Mouse (Mus musculus): Measurements from ENCODE around the gene Lrrc8c.

The Lrrc8c gene

GRCm38 (mm10) chr5:105519096-105519975 is at the start of gene Lrrc8c:
Gene Lrrc8c (plus strand): TSS chr5:105519388.
- peak; percentile 88 to 91 for DNase-seq (ENCODE audit: low spot score in 2 of 2)

- no peak for DNase-seq (ENCODE audit: low spot score in 2 of 2)
Observed at GRCm38 (mm10) chr5:105472983-105473705, 46.0 kb upstream of the Lrrc8c start.

- no peak for DNase-seq (ENCODE audit: low spot score in 2 of 2)
Observed at GRCm38 (mm10) chr5:105477527-105477926, 41.7 kb upstream of the Lrrc8c start.

GRCm38 (mm10) chr5:105479673-105480072 is 39.5 kb upstream of the Lrrc8c start:
- no peak for DNase-seq (ENCODE audit: low spot score in 2 of 2)

GRCm38 (mm10) chr5:105480561-105480960 is 38.6 kb upstream of the Lrrc8c start:
- no peak for DNase-seq (ENCODE audit: low spot score in 2 of 2)

- DNase-seq (ENCODE audit: low spot score in 2 of 2) = no peak
Observed at GRCm38 (mm10) chr5:105483632-105484031, 35.6 kb upstream of the Lrrc8c start.

- no peak for DNase-seq (ENCODE audit: low spot score in 2 of 2)
Observed at GRCm38 (mm10) chr5:105484247-105484646, 34.9 kb upstream of the Lrrc8c start.

GRCm38 (mm10) chr5:105484891-105485290 is 34.3 kb upstream of the Lrrc8c start:
- DNase-seq (ENCODE audit: low spot score in 2 of 2) = no peak

- no peak for DNase-seq (ENCODE audit: low spot score in 2 of 2)
Observed at GRCm38 (mm10) chr5:105490211-105490610, 29.0 kb upstream of the Lrrc8c start.

GRCm38 (mm10) chr5:105491389-105491788 is 27.8 kb upstream of the Lrrc8c start:
- peak; percentile 47 to 76 for DNase-seq (ENCODE audit: low spot score in 2 of 2)

- DNase-seq (ENCODE audit: low spot score in 2 of 2) = peak; percentile 62 to 75
Observed at GRCm38 (mm10) chr5:105492367-105493246, 26.6 kb upstream of the Lrrc8c start.

GRCm38 (mm10) chr5:105493377-105493776 is 25.8 kb upstream of the Lrrc8c start:
- DNase-seq (ENCODE audit: low spot score in 2 of 2) = no peak

GRCm38 (mm10) chr5:105494246-105494917 is 24.8 kb upstream of the Lrrc8c start:
- no peak for DNase-seq (ENCODE audit: low spot score in 2 of 2)

- peak; percentile 90 to 91 for DNase-seq (ENCODE audit: low spot score in 2 of 2)
Observed at GRCm38 (mm10) chr5:105494918-105495901, 24.0 kb upstream of the Lrrc8c start.

- no peak for DNase-seq (ENCODE audit: low spot score in 2 of 2)
Observed at GRCm38 (mm10) chr5:105496133-105496532, 23.1 kb upstream of the Lrrc8c start.

GRCm38 (mm10) chr5:105496586-105496985 is 22.6 kb upstream of the Lrrc8c start:
- DNase-seq (ENCODE audit: low spot score in 2 of 2) = no peak

- DNase-seq (ENCODE audit: low spot score in 2 of 2) = peak; percentile 44 to 48
Observed at GRCm38 (mm10) chr5:105498429-105499000, 20.7 kb upstream of the Lrrc8c start.

GRCm38 (mm10) chr5:105499396-105499795 is 19.8 kb upstream of the Lrrc8c start:
- DNase-seq (ENCODE audit: low spot score in 2 of 2) = no peak
